Mouse (Mus musculus): ENCODE data around the gene Vangl2. TPM values are rescaled to one million over a fixed set of nuclear protein-coding genes. Genes with fewer than 3 reads are reported as not detected.

Vangl2 gene
- total RNA-seq, 1 experiment = 25.3 TPM

GRCm38 (mm10) chr1:171970854-171971586 lies 57.2 kb downstream of the Vangl2 start:
- H3K36me3 ChIP-seq (ENCODE audit: control insufficient read depth, insufficient read depth, low read length, poor library complexity, severe bottlenecking) = no peaks in the 10 kb centered on the region
- no peak for TF ChIP-seq ZC3H11A (IDR thresholded peaks at IDR 0.05; ENCODE audit: borderline replicate concordance, low read depth, low read length)
- TF ChIP-seq ZNF384 (IDR thresholded peaks at IDR 0.05; ENCODE audit: low read depth, low read length) = no peak
- TF ChIP-seq MAFK (IDR thresholded peaks at IDR 0.05; ENCODE audit: insufficient read depth, low read depth, low read length) = no peak
- TF ChIP-seq HCFC1 (IDR thresholded peaks at IDR 0.05; ENCODE audit: borderline replicate concordance, insufficient read depth, low read length) = no peak
- no peak for TF ChIP-seq CHD2 (IDR thresholded peaks at IDR 0.05; ENCODE audit: low read depth, low read length)
- no peaks in the 10 kb centered on the region for H3K9me3 ChIP-seq (ENCODE audit: control insufficient read depth, insufficient read depth, low read depth, low read length)
- no peak for DNase-seq (ENCODE audit: low read depth, low spot score)
- no peak overlapping the region for H3K4me3 ChIP-seq (ENCODE audit: insufficient read depth in 1 of 2, low read depth in 1 of 2, low read length in 2 of 2, poor library complexity in 1 of 2, severe bottlenecking in 1 of 2)
- H3K4me1 ChIP-seq (ENCODE audit: control insufficient read depth in 2 of 2, insufficient read depth in 2 of 2, low read length in 2 of 2, poor library complexity in 1 of 2) = no peaks in the 10 kb centered on the region
- in situ Hi-C loops (cut with MboI; ENCODE audit: low sequenced_read_pairs in 2 of 2, unreplicated experiment in 2 of 2) = no loop called here
- H3K27ac ChIP-seq (ENCODE audit: insufficient read depth, low read depth, low read length, poor library complexity, severe bottlenecking) = no peak overlapping the region
- no peak overlapping the region for H3K9ac ChIP-seq (ENCODE audit: insufficient read depth, low read depth, low read length, poor library complexity, severe bottlenecking)

GRCm38 (mm10) chr1:171969221-171969620 lies 59.0 kb downstream of the Vangl2 start:
- Histone ChIP-seq H3K9me3 (ENCODE audit: control insufficient read depth, insufficient read depth, low read depth, low read length) (no peaks in the 10 kb centered on the region), H3K36me3 (ENCODE audit: control insufficient read depth, insufficient read depth, low read length, poor library complexity, severe bottlenecking) (no peaks in the 10 kb centered on the region), H3K4me3 (ENCODE audit: insufficient read depth in 1 of 2, low read depth in 1 of 2, low read length in 2 of 2, poor library complexity in 1 of 2, severe bottlenecking in 1 of 2) (no peak overlapping the region), H3K9ac (ENCODE audit: insufficient read depth, low read depth, low read length, poor library complexity, severe bottlenecking) (no peak overlapping the region), H3K4me1 (ENCODE audit: control insufficient read depth in 2 of 2, insufficient read depth in 2 of 2, low read length in 2 of 2, poor library complexity in 1 of 2) (no peaks in the 10 kb centered on the region), H3K27ac (ENCODE audit: insufficient read depth, low read depth, low read length, poor library complexity, severe bottlenecking) (no peak overlapping the region)
- in situ Hi-C loops (cut with MboI; ENCODE audit: low sequenced_read_pairs in 2 of 2, unreplicated experiment in 2 of 2) = no loop called here
- TF ChIP-seq ZC3H11A (IDR thresholded peaks at IDR 0.05; ENCODE audit: borderline replicate concordance, low read depth, low read length) = no peak
- no peak for TF ChIP-seq ZNF384 (IDR thresholded peaks at IDR 0.05; ENCODE audit: low read depth, low read length)
- no peak for TF ChIP-seq MAFK (IDR thresholded peaks at IDR 0.05; ENCODE audit: insufficient read depth, low read depth, low read length)
- TF ChIP-seq CHD2 (IDR thresholded peaks at IDR 0.05; ENCODE audit: low read depth, low read length) = no peak
- TF ChIP-seq HCFC1 (IDR thresholded peaks at IDR 0.05; ENCODE audit: borderline replicate concordance, insufficient read depth, low read length) = no peak
- DNase-seq (ENCODE audit: low read depth, low spot score) = no peak

- no peak overlapping the region for H3K4me3 ChIP-seq (ENCODE audit: insufficient read depth in 1 of 2, low read depth in 1 of 2, low read length in 2 of 2, poor library complexity in 1 of 2, severe bottlenecking in 1 of 2)
- TF ChIP-seq ZC3H11A (IDR thresholded peaks at IDR 0.05; ENCODE audit: borderline replicate concordance, low read depth, low read length) (no peak), MAFK (IDR thresholded peaks at IDR 0.05; ENCODE audit: insufficient read depth, low read depth, low read length) (no peak), HCFC1 (IDR thresholded peaks at IDR 0.05; ENCODE audit: borderline replicate concordance, insufficient read depth, low read length) (no peak), CHD2 (IDR thresholded peaks at IDR 0.05; ENCODE audit: low read depth, low read length) (no peak), ZNF384 (IDR thresholded peaks at IDR 0.05; ENCODE audit: low read depth, low read length) (no peak)
- no peak overlapping the region for H3K9ac ChIP-seq (ENCODE audit: insufficient read depth, low read depth, low read length, poor library complexity, severe bottlenecking)
- no peaks in the 10 kb centered on the region for H3K9me3 ChIP-seq (ENCODE audit: control insufficient read depth, insufficient read depth, low read depth, low read length)
- no peaks in the 10 kb centered on the region for H3K4me1 ChIP-seq (ENCODE audit: control insufficient read depth in 2 of 2, insufficient read depth in 2 of 2, low read length in 2 of 2, poor library complexity in 1 of 2)
- H3K36me3 ChIP-seq (ENCODE audit: control insufficient read depth, insufficient read depth, low read length, poor library complexity, severe bottlenecking) = no peaks in the 10 kb centered on the region
- H3K27ac ChIP-seq (ENCODE audit: insufficient read depth, low read depth, low read length, poor library complexity, severe bottlenecking) = no peak overlapping the region
- in situ Hi-C loops (cut with MboI; ENCODE audit: low sequenced_read_pairs in 2 of 2, unreplicated experiment in 2 of 2) = no loop called here
- DNase-seq (ENCODE audit: low read depth, low spot score) = no peak
Observed at GRCm38 (mm10) chr1:171966054-171966790, 62.0 kb downstream of the Vangl2 start.

- TF ChIP-seq HCFC1 (IDR thresholded peaks at IDR 0.05; ENCODE audit: borderline replicate concordance, insufficient read depth, low read length) (no peak), CHD2 (IDR thresholded peaks at IDR 0.05; ENCODE audit: low read depth, low read length) (no peak), ZNF384 (IDR thresholded peaks at IDR 0.05; ENCODE audit: low read depth, low read length) (no peak), MAFK (IDR thresholded peaks at IDR 0.05; ENCODE audit: insufficient read depth, low read depth, low read length) (no peak), ZC3H11A (IDR thresholded peaks at IDR 0.05; ENCODE audit: borderline replicate concordance, low read depth, low read length) (no peak)
- H3K36me3 ChIP-seq (ENCODE audit: control insufficient read depth, insufficient read depth, low read length, poor library complexity, severe bottlenecking) = no peaks in the 10 kb centered on the region
- no peaks in the 10 kb centered on the region for H3K9me3 ChIP-seq (ENCODE audit: control insufficient read depth, insufficient read depth, low read depth, low read length)
- no peak overlapping the region for H3K27ac ChIP-seq (ENCODE audit: insufficient read depth, low read depth, low read length, poor library complexity, severe bottlenecking)
- in situ Hi-C loops (cut with MboI; ENCODE audit: low sequenced_read_pairs in 2 of 2, unreplicated experiment in 2 of 2) = no loop called here
- no peaks in the 10 kb centered on the region for H3K4me1 ChIP-seq (ENCODE audit: control insufficient read depth in 2 of 2, insufficient read depth in 2 of 2, low read length in 2 of 2, poor library complexity in 1 of 2)
- H3K9ac ChIP-seq (ENCODE audit: insufficient read depth, low read depth, low read length, poor library complexity, severe bottlenecking) = no peak overlapping the region
- H3K4me3 ChIP-seq (ENCODE audit: insufficient read depth in 1 of 2, low read depth in 1 of 2, low read length in 2 of 2, poor library complexity in 1 of 2, severe bottlenecking in 1 of 2) = no peak overlapping the region
- no peak for DNase-seq (ENCODE audit: low read depth, low spot score)
Observed at GRCm38 (mm10) chr1:171963613-171964012, 64.6 kb downstream of the Vangl2 start.
